Mouse (Mus musculus) spleen, embryonic (tissue): Measurements from ENCODE around the gene Pabpc4.

ENCODE experiments used
- CTCF ChIA-PET: fragments of 350-600 bp; sonication (Branson Sonifier 250); formaldehyde crosslinking; loops from one replicate; lab custom pipeline; 2022; lab: Charles Lee

The Pabpc4 gene

DNA sequence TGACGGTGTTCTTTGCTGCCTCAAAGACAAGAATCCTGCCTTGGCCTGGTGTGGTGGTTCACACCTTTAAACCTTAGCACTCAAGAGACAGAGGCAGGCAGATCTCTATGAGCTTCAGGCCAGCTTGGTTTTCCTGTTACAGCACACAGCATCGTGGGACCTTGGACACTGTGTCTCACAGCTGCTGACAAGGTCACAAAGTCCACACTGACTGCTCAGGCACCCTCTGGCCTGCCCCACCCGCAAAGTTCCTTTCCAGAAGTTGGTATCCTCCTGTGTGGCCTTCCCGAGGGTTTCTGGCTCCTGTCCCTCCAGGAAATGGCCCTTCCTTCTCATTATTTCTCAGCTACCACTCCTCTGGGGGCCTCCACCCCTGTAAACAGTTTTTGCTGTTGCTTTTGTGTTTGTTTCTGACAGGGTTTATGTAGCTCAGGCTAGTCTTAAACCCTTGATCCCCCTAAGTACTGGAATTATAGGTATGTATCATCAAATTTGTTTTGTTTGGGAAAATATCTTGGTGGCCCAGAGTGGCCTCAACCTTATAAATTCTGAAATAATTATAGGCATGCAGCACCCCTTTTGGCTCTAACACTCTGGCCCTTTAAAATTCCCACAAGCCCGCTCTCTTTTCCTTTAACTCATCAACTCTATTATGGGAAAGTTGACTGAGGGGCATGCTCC lies at the start of gene Pabpc4:
TSS of gene Pabpc4 (plus strand) at position 631 of the 681 bp plus-strand sequence.
- CTCF ChIA-PET, result interaction anchor here (0.5 kb wide), 1 partner anchor 68 kb away, joined by 6 read pairs; no protein-coding TSS in a partner anchor

DNA sequence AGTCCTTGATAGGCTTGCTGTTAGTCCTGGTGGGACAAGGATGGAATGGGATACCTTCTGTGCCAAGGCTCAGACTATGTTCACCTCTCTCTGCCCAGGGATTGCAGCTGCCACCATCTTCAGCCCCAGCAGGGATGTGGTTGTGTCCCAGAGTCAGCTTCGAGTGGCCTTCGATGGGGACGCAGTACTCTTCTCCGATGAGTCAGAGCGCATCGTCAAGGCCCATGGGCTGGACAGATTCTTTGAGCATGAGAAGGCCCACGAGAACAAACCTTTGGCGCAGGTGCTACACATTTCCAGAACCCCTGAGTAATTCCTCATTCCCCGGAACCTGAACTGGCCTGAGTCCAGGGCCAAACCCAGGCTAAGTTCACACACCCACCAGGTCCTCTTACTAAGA lies 48.2 kb upstream of the Pabpc4 start:
- CTCF ChIA-PET, result no interaction called here

DNA sequence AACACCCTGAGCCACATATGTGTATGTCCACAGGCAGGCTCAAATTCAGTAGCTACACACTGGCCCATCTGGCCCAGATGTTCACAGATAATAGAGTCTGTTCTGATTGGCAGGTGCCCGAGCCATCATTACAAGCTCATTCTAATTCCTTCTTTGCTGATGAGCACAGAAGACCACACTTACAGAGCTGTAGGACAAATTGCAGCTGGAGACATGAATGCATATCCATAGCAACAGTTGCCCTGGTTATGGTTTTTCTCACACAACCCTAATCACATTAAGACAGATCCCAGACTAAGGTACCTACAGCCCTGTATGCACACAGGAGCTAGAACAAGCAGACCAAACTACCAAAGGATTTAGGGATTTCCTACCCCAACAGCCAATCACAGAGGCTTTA lies 46.8 kb upstream of the Pabpc4 start:
- CTCF ChIA-PET, result no interaction called here

DNA sequence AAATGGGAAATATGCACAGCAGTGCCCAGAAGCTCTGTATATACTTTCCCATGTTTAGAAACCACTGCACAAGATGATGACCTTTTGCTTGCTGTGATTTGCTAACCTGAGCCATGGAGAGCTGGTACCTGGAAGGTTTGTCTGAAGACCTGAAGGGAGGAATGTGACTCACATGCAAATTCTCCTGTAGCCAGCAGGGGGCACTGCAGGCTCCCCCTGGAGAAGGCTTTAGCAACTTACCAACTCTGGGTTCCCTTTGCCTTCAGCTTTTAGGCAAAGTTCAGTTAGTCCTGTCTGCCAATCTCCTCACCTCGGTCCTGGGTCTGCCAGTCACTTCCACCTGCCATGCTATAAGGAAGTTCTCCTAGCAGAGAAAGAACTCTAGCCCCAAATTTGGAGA lies 45.4 kb upstream of the Pabpc4 start:
- CTCF ChIA-PET, result interaction anchor here (1.0 kb wide), 1 partner anchor 38 kb away, joined by 3 read pairs; no protein-coding TSS in a partner anchor

DNA sequence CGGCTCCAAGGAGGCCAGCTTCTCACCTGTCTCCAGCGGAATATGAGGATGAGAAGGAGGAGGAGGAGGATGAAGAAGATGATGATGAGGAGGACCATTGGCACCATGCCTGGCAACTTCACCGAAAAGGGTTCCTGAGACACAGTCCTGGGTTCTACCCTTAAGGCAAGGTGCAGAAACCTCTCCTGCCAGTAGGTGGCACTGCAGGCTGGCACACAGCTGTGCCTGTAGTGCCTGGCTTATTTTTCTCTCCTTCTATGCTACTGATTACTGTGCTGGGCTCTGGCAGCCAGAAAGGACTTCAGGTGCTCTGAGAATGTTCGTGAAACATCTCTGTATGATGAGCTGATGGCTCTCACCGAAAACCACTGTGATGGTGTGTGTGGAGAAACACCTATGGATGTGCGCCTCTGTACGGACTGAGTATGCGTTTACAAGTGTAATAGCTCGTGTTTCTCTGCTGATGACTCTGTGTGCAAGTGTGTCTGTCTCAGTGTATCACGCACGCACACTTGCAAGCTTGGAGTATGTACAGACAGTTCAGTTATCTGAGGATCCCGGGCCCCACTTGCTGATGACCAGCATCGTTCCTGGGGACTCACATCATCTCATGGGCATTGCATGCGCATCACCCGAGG lies 42.3 kb upstream of the Pabpc4 start:
- CTCF ChIA-PET, result interaction anchor here (0.8 to 1.2 kb wide), 2 partner anchors 20 to 35 kb away, joined by 3 to 6 read pairs; no protein-coding TSS in a partner anchor

DNA sequence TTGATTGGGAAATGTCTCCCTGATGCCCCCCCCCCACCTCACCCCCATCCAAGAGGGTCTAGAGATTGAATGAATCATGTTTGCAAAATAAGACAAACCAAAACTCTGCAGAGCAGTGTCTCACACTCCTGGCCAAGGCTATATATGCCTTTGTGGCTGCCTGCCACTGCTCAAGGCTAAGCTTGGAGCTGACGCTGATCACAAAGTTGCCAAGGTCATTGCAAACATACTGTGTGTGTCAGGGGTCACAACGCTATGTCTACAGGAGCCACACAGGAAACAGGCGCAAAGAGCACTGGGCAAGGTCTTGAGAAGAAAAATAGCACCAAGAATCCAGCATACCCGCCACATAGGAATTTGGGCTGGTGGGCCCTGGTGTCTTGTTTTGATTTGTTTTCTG lies 41.5 kb upstream of the Pabpc4 start:
- CTCF ChIA-PET, result interaction anchor here (1.2 kb wide), 1 partner anchor 34 kb away, joined by 6 read pairs; no protein-coding TSS in a partner anchor

DNA sequence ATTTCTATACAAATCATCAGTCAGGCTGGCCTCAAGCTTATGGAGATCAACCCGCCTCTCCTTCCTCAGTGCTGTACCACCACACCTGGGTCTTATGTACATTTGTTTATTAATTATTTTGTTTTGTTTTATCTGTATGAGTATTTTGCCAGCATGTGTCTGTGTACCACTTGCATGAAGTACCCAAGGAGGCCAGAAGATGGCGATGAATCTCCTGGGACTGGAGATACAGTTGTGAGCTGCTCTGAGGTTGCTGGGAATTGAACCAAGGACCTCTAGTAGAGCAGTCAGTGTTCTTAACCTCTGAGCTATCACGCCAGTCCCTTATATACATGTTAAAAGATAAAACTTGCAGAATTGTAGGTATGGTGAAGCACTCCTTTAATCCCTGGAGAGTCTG lies 38.8 kb upstream of the Pabpc4 start:
- CTCF ChIA-PET, result interaction anchor here (1.1 kb wide), 1 partner anchor 31 kb away, joined by 6 read pairs; no protein-coding TSS in a partner anchor

DNA sequence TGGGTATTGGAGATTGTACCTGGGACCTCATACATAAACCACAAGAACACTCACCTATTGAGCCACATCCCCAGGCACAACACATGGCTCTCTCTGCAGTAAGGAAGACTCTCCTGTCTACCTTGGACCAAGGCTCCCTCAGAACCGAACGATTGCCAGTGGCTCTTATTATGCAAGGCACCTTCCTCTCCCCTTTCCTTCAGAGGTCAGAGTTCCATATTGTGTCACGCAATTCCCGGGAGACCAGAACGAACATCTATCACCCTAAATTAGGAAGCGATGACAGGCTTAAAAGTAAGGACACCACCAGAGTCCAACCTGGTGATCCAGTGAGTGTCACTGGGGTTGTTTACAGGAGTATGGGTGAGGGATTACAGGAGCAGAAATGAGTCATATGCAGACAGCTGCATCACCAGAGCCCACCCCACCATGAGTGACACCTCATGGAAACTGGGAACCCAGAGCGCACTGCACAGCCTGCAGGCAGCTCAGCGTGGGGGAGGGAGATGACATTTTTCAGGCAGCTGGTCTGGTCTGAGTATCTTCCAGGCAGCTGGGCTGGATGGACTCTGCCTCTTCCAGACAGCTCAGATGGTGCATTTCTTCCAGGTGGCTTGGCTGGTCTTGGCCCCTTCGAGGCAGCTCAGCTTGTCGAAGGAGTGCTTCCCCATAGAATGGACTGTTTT lies 36.3 kb upstream of the Pabpc4 start:
- CTCF ChIA-PET, result no interaction called here

DNA sequence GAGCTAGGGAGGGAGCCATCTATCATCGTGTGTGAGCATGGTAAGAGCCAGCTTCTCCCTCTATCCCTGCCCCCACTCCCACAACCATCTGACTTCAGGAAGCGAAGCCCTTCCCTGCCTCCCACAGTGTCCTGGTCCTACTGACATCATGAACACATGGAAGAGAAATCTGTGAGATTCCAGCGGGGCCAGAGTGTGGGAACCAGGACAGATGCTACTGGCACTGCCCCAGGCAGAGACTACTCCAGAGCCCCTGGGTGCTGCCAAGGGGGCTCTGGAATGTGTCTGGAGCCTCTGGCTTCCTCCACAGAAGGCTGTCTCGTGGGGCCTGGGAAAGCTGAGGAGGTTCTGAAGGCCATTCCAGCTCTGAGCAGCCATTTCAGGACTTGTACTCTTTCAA lies 34.4 kb upstream of the Pabpc4 start:
- CTCF ChIA-PET, result no interaction called here

DNA sequence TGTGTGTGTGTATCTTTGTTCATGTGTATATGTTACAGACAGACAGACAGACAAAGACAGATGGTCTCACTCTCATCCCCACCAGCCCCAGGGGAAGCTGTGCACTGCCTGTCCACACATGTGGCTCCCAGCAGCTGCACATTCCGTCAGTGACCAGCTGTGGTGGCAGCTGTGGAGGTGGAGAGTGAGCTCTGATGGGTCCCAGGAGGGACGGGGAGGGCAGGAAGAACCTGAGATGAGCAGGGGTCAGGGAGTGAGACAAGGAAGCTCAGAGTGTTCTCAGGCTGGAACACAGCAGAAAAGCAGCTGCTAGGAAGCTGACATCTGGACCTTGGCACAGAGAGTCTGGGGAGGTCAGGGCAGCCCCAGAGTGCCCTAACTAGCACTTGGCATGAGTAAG lies 33.9 kb upstream of the Pabpc4 start:
- CTCF ChIA-PET, result no interaction called here

DNA sequence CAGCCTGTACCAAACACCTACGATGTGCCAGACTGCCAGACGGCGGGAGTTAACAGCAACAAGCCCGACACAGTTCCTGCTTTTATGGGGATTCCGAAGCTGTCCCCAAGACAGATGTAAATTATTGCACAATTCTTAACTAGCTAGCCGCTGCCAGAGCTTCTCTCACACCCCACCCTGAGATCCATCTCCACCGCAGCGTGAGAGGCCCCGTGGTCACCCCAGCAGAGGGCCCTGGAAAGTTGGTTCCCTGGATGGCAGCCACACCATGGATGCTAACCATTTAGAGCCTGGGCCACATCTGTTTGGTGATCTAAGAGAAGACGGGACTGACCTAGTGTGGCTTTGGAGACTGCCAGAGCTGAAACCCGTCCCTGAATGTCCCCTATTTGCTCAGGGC lies 33.0 kb upstream of the Pabpc4 start:
- CTCF ChIA-PET, result no interaction called here

DNA sequence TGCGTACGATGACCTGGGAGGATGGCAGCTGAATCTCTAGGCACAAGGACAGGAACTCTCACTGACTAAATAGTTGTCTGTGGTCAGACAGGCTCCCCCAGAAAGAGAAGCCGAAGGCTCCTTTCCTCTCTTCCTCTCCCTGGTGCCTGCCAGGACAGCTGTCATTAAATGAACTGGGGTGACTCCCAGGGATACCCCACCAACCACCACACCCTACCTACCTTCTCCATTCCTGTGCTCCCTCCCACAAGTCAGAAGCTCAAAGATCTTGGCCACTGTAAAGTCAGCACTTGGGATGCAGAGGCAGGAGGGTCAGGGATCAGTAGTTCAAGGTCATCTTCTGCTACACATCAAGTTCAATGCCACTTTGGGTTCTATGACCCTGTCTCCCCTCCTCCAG lies 29.3 kb upstream of the Pabpc4 start:
- CTCF ChIA-PET, result no interaction called here

DNA sequence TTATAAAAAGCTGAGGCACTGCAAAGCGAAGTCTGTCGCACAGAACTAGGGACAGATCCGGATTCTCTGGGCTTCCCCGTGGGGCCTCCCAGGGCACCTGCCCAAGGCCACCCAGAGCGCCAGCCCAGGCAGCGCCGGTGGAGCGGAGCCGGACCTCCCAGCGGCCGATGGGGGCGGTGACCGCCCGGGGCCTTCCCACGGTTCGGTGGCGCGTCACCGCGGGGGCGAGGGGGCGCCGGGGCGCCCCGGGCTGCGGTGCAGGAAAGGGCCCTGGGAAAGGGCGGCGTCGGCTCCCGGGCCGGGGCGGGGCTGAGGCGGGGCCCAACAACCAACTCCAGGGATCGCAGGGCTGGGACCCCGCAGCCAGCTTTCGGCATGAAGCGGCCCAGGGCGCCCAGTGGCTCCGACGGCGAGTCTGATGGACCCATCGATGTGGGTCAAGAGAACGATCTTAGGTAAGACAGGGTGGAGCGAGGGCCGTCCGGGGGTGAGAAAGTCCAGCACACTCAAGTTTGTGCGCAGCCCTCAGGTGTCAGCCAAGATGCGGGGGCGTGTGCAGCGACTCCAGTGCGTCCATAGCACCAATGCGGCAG lies 28.6 kb upstream of the Pabpc4 start, which contains the start of gene Heyl:
TSS of gene Heyl (plus strand) at position 65 of the 593 bp plus-strand sequence.
- CTCF ChIA-PET, result no interaction called here

DNA sequence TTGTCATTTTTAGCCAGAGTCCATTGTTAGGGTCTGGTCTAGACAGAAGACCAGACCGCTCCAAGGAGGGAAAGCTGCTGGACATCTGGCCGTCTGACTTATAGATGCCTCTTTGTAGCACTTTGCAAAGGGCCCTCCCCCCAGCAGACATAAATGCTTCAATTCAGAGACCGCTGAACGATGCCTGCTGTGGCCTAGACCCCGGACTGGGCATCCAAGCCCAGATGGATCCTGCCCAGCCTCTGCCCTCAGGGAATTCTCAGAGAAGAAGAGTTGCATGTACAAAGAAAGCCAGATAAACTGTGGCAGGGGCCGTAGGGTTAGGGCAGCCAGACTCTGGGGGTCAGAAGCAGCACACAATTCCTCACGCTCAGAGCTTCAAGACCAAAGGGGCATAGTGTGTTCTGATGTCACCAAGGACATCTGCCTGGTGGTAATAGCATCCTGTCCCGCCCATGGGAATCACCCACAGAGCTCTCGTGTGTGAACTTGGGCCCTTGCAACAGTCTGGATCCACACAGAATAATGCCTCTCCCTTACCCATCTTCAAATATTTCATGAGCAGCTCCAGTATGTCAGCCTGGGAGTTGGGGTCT lies 26.2 kb upstream of the Pabpc4 start:
- CTCF ChIA-PET, result interaction anchor here (0.6 kb wide), 1 partner anchor 198 kb away, joined by 4 read pairs; no protein-coding TSS in a partner anchor

DNA sequence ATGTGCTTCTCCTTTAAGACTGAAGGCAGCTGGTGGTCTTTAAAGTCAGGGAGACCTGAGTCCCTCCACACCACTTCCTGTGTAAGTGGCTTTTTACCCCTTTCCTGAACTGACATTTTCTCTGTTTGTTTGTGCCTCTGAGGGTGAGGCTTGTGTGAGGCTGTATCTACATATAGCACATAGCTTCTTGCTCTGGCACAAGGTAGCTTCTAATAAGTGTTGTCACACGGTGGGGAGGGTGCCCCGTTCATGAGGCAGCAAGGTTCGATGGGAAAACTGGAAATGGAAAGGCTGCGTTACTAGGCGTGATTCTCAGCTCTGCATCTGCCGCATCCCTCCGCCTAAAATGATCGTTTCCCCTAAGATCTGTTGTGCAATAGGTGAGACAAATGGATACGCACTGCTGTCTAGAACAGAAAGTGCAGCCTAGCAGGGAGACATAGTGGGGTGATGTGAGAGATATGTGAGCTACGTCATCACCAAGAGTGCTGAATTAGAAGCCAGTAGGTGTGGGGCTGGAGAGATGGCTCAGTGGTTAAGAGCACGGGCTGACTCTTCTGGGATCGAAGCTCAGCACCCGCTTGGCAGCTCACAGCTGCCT lies 25.6 kb upstream of the Pabpc4 start:
- CTCF ChIA-PET, result interaction anchor here (0.6 kb wide), 1 partner anchor 199 kb away, joined by 4 read pairs; no protein-coding TSS in a partner anchor

DNA sequence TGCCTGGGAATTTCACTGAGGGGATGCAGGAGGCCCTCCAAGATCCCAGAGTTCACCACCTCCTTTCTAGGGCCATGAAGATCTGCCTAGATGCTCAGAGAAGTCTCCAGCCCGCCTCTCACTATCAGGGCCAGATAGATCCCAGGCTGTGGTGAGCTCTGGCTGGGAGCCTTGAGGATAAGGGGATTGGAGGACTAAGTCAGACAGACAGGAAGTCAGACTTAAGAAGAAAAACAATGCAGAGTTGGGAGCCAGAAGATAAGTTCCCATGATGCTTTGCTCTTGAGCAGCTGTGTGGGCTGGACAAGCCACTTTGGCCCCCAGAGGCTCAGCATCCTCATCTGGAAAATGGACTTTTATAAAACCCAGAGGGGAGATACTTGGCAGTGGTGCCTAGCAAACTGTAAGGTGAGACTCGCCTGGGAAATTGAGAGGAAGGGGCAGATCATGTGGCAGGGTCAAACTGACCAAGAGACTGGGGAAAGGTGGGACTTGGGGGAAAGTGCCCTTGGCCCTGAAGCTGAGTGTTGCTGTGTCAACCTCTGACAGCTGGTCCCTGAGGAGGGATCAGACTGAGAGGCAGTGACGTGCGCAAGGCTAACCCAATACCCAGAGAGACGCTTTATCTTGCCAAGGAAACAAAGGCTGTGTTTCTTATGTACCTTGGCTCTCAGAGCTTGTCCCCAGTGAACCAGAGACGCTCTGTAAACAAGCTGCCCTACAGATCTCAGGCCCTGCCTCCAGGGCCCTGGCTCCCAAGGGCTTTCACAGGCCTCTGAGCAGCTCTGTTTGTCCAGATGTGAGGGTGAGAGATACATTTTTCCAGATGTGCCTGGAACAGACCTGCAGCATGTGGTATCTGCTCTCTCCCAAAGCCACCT lies 24.5 kb upstream of the Pabpc4 start:
- CTCF ChIA-PET, result no interaction called here

DNA sequence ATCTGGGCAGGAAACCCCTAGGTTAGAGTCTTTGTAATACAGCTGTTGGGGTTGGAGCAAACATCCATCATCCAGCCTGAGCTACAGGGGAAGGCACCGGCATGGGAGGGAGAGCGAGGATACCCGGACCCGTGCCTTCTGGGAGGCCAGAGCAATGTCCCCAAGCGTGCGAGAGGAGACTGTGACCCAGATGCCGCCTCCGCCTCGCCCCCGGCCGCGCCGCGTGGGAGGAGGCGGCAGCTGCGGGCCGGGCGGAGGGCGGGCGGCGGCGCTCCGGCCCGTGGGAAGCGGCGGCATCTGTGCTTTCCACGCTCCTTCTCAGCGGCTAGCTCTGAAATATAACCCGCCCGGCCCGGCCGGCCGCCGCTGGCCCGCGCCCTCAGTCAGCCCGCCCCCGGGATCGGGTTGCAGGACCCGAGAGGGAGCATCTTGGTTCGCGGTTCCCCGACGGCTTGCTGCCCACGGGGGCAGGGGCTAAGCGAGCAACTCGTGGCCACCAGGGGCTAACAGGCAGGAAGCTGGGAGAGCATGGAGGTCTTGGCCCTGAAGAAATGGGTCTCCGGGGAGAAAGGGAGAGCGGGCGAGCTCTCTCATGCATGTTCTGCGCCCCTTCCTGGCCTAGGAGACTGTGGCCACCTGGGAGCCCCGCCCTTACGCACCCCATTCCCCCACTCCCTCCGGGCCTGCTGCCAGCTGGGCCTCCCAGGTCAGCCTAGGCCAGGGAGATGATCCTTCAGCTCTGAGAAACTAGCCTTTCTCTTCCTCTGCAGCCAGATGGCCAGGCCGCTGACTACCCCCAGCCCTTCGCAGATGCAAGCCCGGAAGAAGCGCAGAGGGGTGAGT lies 22.6 kb upstream of the Pabpc4 start:
- CTCF ChIA-PET, result interaction anchor here (0.7 kb wide), 1 partner anchor 20 kb away, joined by 3 read pairs; no protein-coding TSS in a partner anchor

DNA sequence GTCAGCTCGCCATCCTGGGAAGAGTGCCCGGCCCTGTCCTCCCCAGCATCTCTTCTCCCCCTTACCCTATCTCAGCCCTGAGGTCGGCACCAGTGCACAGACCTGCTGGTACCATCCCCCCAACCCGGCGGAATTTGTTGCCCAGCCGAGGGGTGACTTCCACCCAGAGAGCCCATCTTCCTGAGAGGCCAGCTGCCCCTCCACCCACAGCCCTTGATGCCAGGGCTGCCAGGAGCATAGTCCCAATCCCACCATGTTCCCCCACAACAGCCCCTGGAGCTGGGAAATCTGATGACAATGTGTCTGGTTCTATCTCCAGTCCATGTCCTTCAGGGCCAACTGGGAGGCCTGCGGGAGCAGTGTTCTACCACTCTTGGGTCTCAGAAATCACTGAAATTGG lies 15.9 kb upstream of the Pabpc4 start:
- CTCF ChIA-PET, result no interaction called here

DNA sequence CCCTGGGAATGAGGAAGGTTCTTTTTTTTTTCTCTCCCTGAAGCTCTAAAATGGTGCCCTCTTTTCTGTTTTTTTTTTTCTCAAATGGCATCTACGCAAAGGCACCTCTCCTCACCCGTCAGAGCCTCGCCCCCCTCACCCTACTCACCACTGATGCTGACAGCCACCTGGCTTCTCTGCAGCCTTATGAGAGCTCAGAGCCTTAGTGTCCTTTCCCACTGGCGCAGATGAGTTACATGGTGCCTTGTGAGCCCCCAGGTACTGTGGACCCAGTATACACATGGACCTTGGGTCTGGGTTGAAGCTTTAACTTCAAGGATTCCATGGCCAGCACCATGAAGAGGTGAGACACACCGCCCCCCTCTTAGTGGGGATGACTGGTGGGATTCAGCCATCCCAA lies 15.5 kb upstream of the Pabpc4 start:
- CTCF ChIA-PET, result no interaction called here
